Mouse (Mus musculus) thymus, adult 18-20 months (tissue): ENCODE data around the gene Dpf3.
A peak's percentile ranks its signal among the peaks of the same experiment; 100 is the strongest.

Source experiments
- DNase-seq, 2 experiments: peaks; one replicate each; pipeline ENCODE4 v3.0.0; 2022; ENCODE audit warnings: mixed read lengths in 2 of 2

The Dpf3 gene

DNA sequence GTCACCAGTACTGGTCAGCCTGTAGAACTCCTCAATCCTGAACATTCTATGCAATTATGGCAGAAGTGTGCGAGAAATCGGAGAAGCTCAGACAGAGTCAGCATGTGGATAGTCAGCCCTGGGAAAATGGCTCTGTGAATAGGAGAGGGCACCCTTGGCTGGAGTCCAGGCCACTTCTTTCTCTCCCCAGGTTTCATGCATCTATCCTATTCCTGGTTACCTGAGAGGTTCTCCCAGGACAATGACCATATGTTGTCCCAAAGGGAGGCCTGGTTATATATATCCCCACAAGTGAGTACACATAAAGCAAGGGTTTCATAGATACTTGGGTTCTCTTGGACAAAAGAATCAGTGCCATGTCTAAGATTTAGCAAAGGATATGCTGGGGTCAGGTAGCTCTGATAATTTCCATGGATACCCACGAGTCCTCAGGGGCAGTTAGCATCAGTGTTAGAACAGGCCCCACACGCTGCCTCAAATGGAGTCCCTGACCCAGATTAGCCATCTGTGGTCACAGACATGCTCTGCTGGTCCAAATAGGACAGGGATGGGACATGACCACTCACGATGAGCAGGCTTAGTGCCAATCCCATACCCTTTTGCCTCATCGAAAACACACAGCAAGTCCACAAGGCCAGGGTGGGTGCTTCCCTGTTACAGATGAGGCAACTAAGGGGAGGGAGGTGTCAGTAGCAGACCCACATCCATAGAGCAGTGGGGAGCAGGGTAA is 203.8 kb downstream of the Dpf3 start:
- no peak for DNase-seq

GRCm38 (mm10) chr12:83277537-83278441 is 209.7 kb downstream of the Dpf3 start:
- no peak for DNase-seq

- DNase-seq, result no peak
These were observed 216.3 kb downstream of the Dpf3 start for GRCm38 (mm10) chr12:83271215-83271614.

- DNase-seq, result peak in 1 of 2 experiments; percentile 2
These were observed 219.0 kb downstream of the Dpf3 start for GRCm38 (mm10) chr12:83268504-83268922.

GRCm38 (mm10) chr12:83260540-83260939 is 227.0 kb downstream of the Dpf3 start:
- no peak for DNase-seq

DNA sequence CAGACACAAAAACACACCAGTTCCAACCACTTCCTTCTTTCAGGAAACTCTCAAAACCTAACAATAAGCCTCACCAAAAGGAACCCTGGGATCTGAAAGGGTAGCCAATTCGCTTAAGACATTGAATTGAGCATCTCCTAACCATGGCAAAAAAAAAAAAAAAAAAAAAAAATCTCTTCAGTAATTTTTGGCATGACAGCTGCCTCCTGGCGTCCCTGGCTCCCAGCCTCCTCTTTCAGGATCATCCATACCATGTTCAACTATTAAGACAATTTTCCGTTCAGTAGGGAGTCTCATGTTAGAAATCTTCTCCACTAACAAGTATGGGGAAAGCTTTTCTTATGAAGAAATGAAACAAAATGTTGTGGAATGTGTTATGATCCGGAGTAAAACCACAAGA is 233.1 kb downstream of the Dpf3 start:
- no peak for DNase-seq

DNA sequence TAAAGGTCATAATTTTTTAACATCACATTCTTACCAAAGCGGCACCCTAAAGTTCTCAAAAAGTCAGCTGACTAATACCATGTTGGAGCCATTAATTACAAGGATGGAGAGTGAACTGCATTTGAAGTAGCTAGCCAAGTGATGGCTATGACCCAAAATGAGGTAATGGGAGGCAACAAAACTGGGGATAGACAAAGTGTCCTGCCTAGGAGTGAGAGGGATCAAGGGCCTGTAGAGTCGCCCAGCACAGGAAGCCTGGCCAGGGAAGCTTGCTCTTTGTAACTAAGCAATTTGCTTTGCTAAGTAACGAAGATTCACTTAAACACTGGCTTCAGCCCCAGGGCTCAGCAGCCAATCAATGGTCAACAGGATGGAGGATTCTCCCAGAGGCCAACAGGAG is 238.4 kb downstream of the Dpf3 start:
- no peak for DNase-seq

GRCm38 (mm10) chr12:83248636-83249035 is 238.9 kb downstream of the Dpf3 start:
- DNase-seq, result no peak

DNA sequence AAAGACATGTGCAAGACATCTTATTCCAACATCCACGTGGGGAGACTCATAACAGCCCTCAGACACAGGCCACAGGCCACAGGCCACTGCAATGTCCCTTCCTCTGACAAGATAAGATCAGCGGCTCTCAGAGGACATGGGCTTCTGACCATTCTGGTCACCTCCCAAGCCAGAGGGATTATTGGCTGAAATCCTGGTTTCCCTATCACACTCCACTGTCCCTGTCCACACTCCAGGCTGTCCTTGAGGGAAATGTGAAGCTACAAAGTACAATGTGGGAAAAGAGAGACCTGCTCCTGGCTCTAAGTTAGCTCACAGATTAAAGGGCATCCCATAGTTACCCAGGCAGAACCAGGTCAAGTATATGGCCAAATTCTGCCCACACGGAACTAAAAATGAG is 239.8 kb downstream of the Dpf3 start:
- DNase-seq, result no peak

DNA sequence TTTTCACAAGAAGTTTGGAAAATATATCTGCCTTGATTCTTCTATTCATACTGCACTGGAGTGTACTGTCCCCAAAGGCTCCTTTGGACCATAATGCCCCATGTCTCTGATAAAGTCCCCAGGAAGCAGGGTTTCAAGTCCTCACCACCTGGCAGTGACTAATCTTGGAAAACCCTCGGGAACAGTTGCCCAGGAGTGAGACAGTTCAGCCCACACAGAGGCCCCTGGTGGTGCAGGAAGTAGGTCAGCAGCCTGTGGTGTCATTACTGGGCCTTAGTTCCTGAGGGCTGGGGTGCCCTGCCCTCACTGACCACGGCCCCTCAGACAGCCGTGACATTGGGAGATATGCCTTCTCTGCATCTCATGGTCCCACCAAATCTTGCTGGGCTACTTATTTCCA is 246.5 kb downstream of the Dpf3 start:
- no peak for DNase-seq

DNA sequence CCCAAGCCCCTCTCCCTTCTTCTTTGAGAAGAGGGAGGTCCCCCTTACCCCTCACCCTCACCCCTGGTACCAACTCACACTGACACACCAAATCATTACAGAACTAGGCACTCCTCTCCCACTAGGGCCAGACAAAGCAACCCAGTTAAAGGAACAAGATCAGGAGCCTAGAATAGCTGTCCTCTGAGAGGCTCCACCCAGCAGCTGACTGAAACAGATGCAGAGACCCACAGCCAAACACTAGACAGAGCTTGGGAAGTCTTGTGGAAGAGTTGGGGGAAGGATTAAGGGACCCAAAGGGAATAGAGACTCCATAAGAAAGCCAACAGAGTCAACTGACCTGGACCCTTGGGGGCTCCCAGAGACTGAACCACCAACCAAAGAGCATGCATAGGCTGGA is 246.9 kb downstream of the Dpf3 start:
- no peak for DNase-seq

DNA sequence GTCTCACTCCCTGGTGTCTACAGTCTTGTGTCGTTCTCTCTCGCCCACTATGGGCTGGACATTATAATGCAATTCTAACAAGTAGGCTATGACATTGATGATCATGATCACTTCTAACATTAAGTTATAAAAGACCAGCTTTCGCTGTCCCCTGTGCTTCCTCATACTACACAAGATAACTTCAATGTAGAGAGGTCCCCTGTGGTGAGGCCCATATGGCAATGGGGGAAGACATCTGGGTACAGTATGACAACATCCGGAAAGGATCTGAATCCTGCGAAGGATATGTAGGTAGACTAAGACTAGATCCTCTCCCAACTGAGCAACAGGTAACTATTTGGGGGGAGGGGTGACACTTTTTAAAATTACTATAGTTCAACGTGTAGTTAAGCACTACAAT is 251.7 kb downstream of the Dpf3 start:
- no peak for DNase-seq

DNA sequence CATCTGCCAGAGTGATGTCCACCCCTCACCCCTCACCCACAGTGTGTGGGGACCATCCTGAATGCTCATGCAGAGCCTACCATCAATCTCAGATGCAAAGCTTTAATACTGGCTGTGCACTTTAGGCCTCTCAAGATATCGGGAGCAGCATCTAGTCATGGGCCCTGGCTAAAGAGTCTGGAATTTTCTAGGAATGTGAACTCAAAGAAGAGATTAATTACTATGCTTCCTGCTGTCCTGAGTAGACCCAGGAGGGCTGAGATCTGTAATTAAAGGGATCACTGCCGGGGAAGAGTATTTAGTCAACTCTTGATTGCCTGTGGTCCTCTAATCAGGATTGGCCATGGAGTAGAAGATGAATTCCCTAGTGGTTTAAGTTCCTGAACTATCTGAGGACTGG is 252.5 kb downstream of the Dpf3 start:
- DNase-seq, result no peak

DNA sequence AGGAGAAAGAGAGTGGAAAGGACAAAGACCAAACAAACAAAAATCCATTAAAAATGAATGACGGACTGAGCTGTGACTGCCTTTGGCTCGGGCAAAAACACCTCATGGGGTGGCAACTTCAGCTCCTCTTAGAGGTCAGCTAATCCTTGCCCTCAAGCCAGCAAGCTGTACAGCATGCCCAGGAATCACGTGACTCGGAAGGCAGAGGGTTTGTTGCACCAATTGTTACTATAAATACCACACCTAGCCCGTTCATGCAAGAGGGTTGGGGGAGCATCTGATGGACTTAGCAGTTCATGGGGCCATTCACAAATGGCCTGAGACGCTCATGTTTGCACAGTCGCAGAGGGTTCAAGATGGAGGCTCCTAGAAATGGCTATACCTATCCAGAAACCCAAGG is 253.9 kb downstream of the Dpf3 start:
- no peak for DNase-seq

DNA sequence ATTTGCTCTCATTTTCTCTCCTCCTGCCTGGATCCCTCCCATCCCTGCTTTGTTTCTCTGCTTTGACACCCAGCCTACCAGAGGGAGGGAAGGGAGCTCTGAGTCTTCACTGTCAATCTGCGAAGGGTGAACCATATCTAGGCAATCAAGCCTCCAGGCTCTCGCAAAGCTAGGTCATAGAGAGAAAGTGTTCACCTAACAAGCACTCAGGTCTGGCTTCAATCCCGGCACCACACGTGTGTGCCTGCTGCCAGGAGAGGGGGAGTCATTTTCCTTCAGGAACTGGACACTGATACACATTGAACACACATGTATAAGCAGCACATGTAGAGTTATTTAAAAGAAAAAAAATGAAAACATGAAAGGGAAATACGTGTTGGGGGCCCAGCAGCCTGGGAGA is 254.6 kb downstream of the Dpf3 start:
- DNase-seq, result no peak

GRCm38 (mm10) chr12:83231258-83231657 is 256.3 kb downstream of the Dpf3 start:
- DNase-seq, result no peak

DNA sequence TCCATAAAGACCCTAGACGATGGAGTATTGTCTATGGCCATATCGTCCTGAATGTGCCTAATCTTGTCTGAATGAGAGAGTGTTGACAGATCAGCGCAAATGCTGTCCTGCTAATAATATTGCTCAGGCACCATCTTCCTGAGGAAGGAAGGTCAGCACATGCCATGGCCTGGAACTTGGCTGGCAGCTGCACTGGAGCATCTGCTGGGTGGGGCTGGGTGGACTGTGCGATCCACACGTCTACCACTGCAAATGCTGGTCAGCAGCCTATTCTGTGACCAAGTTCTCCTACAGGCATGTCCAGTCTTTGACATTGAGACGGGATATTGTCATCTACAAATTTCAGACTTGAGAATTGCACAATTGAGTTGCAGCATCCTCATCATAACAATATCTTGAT is 257.8 kb downstream of the Dpf3 start:
- DNase-seq, result no peak

DNA sequence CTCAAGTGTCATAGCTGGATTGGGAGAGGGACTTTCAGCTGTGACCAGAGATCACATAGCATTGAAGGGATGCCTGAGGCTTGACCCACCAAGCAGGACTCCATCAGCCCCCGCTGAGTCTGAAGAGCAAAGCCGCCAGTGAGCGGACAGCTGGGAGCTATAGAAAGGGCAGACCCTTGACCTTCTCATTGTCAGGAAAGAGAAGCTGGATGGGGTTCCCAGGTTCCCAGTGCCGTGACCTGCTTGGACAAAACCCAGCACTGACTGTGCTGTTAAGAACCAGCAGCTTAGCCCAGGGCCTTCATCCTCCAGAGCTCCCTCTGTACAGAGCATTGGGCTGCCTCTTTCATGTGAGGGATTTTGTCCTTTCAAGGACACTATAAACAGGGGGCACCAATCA is 260.5 kb downstream of the Dpf3 start:
- no peak for DNase-seq

DNA sequence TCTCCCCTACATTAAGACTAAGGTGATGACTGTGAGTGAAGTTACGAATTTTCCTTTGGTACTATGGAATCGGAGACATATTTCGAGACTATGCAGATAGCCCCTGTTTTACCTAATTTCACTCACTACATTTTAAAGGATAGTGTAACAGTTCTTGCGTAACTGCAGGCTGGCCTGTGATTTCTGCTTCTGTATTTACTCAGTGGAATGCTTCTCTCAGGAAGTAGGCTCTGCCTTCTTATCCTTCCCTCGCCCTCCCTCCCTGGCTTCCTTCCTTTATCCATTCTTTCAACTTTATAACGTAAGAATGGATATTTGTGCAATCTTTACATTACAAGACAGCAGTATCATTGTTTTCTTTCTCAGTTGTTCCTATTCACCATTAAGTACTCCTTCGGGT is 266.6 kb downstream of the Dpf3 start:
- DNase-seq, result no peak

GRCm38 (mm10) chr12:83213879-83214341 is 273.6 kb downstream of the Dpf3 start:
- DNase-seq, result no peak

DNA sequence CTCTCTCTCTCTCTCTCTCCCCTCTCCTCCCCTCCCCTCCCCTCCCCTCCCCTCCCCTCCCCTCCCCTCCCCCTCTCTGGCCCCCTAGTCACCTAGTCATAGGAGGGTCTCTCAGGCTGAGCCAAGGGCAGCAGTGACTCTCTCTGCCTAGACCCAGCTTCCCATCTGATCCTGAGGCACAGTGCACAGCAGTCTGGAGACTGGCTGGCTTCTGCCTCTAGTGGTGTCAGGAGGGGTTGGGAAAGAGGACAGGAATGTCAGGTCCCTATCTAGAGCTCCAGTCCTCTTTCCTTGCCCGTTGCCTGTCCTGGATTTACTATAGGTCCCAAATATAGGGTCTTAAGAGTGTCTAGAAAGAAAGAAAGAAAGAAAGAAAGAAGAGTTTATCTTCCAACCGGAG is 275.5 kb downstream of the Dpf3 start:
- no peak for DNase-seq

- DNase-seq, result no peak
These were observed 276.2 kb downstream of the Dpf3 start for GRCm38 (mm10) chr12:83211146-83211822.

GRCm38 (mm10) chr12:83210735-83211134 is 276.8 kb downstream of the Dpf3 start:
- DNase-seq, result no peak

- no peak for DNase-seq
These were observed 277.2 kb downstream of the Dpf3 start for GRCm38 (mm10) chr12:83210294-83210693.
